Mouse (Mus musculus) forelimb bud, embryonic 11.5 days (tissue): ENCODE measurements around the gene Iqgap2.

Experiments
- DNase-seq: peaks from one replicate; pipeline ENCODE4 v3.0.0-alpha.2; 2012; ENCODE audit warnings: low read depth, low spot score

Iqgap2 gene

GRCm38 (mm10) chr13:95778761-95779161 lies 113.0 kb downstream of the Iqgap2 start:
- DNase-seq, result peak; percentile 42

DNA sequence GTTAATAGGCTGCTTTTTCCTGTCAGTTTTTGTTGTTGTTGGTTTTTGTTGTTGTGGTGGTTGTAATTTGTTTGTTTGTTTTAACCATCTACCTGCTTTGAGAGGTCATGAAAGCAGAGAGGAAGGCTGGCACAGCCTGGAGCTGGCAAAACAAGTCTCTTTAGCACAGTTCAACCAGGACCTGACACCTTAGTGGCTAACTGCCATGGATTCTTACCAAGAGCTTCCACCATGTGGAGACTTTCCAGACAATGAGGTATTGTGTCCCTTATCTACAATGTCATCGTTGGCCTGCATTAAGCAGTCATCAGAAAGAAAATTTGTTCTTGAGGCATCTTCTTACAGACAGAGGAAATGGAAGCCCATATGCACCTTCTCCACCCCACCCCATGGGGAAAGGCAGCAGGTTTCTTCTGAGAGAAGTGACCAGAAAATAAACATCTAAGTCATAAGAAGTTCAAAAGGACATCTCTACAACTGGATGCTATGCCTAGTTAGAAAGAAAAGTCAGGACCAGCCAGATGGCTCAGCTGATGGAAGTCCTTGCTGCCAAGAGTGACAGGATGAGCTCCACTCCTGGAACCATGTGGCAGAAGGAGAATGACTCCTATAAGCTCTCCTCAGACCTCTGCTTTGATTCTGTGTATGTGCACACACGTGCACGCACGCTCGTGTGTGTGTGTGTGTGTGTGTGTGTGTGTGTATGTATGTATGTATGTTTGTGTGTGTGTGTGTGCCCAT lies 113.9 kb downstream of the Iqgap2 start:
- no peak for DNase-seq

DNA sequence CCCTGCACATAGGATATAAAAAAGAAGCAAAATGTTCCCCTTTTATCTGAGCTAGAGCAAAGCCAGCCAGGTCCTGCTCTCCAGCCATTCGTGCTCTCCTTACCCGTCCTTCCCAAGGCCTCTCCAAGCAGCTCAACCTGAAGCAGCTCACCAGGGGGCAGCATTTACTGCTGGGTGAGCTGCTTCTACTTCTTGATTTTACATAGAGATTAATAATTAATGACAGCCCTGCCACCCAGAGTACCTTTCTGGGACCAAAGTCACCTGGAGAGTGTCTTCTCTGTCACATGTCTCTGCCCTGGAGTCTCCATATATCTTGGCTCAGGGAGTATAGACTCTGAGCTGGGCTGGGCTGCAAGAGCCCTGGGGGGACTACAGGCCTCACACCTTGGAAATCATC lies 114.5 kb downstream of the Iqgap2 start:
- no peak for DNase-seq

DNA sequence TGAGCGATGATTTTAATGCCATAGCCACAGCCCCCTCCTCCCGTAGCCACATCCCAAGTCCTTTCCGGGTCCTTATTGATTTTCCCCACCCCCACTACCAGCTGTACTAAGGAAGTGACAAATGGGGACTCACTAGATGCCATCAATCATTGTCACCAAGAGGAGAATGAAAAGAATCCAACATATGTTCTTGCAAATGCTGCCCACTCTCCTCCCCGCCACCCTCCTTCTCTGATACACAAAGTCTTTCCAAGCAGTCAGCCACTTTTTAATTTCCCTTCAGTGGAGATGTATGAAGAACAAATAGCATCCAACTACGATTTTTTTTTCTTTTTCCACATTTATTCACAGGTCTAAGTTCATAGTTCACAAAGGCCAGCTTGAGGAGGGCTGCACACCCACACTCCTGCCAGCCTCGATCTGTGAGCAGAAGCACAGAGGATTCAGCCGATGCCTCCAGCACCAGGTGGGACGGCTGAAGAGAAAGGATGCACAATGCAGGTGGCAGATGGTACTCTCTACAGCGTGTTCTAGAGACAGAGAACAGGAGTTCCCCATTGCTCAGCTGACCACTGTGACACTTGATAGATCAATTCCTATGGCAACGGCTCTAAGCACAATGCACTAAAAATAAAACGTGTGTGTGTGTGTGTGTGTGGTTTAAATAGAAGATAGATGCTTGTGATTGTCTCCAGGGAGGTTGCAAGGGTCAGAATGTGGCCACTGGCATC lies 116.6 kb downstream of the Iqgap2 start:
- DNase-seq, result no peak

DNA sequence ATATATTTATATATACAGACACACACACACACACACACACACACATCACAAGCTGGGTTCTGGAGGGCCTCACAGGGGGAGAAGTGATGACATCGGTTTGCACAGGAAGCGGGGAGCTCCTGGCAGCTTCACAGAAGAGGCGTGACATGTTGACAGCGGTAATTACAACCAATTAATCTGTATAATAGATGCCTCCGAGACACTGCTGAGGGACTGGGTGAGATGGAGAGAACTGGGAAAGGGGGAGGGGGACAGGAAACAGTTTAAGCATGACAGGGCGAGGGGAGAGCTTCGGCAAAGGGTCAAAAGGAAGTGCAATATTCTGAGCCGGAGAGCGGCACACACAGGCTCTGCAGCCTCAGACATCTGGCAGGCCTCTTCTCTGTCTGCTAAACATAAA lies 126.7 kb downstream of the Iqgap2 start:
- DNase-seq, result peak; percentile 45

- DNase-seq, result no peak
These were observed 127.7 kb downstream of the Iqgap2 start for GRCm38 (mm10) chr13:95763876-95764517.

GRCm38 (mm10) chr13:95759810-95760209 lies 131.9 kb downstream of the Iqgap2 start:
- no peak for DNase-seq

- DNase-seq, result no peak
These were observed 137.4 kb downstream of the Iqgap2 start for GRCm38 (mm10) chr13:95754285-95754684.

- DNase-seq, result no peak
These were observed 139.3 kb downstream of the Iqgap2 start for GRCm38 (mm10) chr13:95752386-95752785.

- no peak for DNase-seq
These were observed 144.2 kb downstream of the Iqgap2 start for GRCm38 (mm10) chr13:95747541-95747940.

GRCm38 (mm10) chr13:95747101-95747500 lies 144.6 kb downstream of the Iqgap2 start:
- DNase-seq, result no peak

- peak; percentile 43 for DNase-seq
These were observed 145.2 kb downstream of the Iqgap2 start for GRCm38 (mm10) chr13:95746509-95746908.

GRCm38 (mm10) chr13:95745451-95745850 lies 146.3 kb downstream of the Iqgap2 start:
- no peak for DNase-seq

DNA sequence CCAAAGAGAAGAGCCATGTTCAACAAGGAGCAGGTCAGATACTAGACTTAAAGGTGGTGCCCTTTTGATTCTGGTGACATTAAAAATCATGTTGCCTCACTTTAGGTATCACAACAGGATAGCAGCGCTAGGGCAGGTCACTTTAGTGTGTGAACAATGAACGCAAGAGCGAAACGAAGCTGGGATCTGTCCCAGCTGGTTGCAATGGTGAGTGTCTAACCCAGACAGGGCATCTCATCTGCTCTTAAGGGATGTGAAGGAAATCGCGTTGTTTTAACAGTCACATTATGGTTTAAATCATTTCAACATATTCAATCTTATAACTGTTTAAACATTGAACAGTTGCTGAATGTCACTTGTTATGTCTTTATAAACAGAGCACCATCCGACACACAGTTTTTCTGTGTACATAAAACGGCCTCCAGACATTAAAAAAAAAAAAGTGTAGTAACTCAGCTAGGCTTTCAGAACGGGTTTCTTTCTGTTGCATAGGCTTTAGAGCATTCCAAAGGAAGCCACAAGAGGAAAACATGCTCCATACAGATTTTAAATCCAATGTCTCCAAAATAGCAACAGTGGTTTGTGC lies 148.7 kb downstream of the Iqgap2 start:
- no peak for DNase-seq

GRCm38 (mm10) chr13:95741813-95742689 lies 149.7 kb downstream of the Iqgap2 start:
- DNase-seq, result no peak

- no peak for DNase-seq
These were observed 152.1 kb downstream of the Iqgap2 start for GRCm38 (mm10) chr13:95739651-95740050.

GRCm38 (mm10) chr13:95730491-95730890 lies 161.2 kb downstream of the Iqgap2 start:
- no peak for DNase-seq

DNA sequence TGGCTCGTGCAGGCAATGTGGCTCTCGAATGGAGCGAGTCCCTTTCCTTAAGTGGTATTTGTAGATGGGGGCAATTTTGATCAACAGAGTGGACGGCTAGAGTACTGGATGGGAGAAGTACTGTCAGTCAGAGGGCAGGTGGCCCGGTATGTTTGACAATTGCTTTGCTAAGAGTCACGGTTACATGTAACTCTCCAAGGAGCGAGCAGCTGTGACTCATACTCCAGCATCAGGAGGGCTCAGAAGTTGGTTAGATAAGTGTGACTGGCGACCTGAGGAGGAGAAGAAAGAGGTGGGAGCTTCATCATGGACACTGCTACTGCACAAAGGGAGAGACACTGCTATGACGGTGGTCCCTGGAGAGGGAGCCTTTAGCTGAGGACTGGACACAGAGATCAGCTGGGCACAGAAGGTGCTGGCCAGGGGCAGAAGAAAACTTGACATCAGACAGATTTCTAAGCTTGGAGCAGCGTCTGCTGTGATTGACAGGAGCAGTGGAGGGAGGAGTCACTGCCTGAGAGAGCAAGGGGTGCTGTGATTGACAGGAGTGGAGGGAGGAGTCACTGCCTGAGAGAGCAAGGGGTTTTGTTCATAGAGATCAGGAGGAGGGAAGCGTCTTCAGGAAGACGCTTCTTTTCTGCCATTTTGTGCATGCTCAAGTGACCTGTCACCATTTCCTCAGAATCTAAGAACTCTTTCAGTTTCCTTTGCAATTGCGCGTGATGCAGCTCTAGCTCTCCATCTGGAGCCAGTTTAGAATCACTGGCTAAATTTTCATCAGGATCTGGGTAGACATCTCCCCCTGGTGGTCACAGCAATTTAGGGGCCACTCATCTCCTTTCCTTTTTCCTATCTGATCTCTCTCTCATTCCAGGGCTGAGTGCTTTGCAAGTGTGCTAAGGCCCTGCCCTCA lies 172.1 kb downstream of the Iqgap2 start:
- DNase-seq, result peak; percentile 77

GRCm38 (mm10) chr13:95715356-95715755 lies 176.4 kb downstream of the Iqgap2 start:
- no peak for DNase-seq
